Mouse (Mus musculus) ES-Bruce4 (cell line): ENCODE results near the gene Rp9.

Experiments
- EP300 ChIP-seq: IDR thresholded peaks from 2 replicates; pipeline ENCODE4 v1.6.1; 2011; ENCODE audit warnings: low read depth, low read length; ENCODE audit not compliant: insufficient read depth
- POLR2A ChIP-seq: IDR thresholded peaks from one replicate; pipeline ENCODE4 v1.8.1; 2011; ENCODE audit warnings: low read length; ENCODE audit not compliant: insufficient read depth

DNA sequence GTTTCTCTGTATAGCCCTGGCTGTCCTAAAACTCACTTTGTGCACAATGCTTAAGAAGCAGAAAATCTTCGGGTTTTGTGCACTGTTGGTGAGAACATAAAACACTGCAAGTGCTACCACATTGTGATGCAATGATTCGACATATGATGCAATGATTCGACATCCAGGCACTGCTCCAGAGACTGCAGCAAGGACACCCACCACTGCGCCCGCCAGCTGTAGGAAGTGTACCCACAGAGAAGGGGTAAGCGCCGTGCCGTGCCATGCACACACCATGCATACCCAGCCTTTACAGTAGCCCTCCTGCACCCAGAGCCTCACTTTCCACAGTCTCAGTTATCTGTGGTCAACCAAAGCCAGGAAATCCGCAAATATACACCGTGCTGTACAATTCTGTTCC is 102.9 kb downstream of the Rp9 start:
- TF ChIP-seq EP300 (no peak), POLR2A (no peak)
